Mouse (Mus musculus) 3134 (cell line): ENCODE data around the gene Stt3a.

Experiments used
- DNase-seq: peaks from one replicate; pipeline ENCODE4 v3.0.0-alpha.2; 2011; ENCODE audit warnings: low spot score; ENCODE audit not compliant: insufficient read length; ENCODE audit errors: extremely low read depth

Stt3a gene

GRCm38 (mm10) chr9:36767203-36768143 lies at the start of gene Stt3a:
Gene Stt3a (minus strand): TSS chr9:36767679.
- DNase-seq = peak; percentile 98

GRCm38 (mm10) chr9:36814486-36814885 lies 47.0 kb upstream of the Stt3a start:
- no peak for DNase-seq

- DNase-seq = no peak
Measured at GRCm38 (mm10) chr9:36808126-36808785, 40.8 kb upstream of the Stt3a start.

- DNase-seq = no peak
Measured at GRCm38 (mm10) chr9:36805256-36805975, 37.9 kb upstream of the Stt3a start.

- DNase-seq = no peak
Measured at GRCm38 (mm10) chr9:36803926-36804325, 36.4 kb upstream of the Stt3a start.

GRCm38 (mm10) chr9:36803386-36803785 lies 35.9 kb upstream of the Stt3a start:
- no peak for DNase-seq

GRCm38 (mm10) chr9:36802951-36803350 lies 35.5 kb upstream of the Stt3a start:
- no peak for DNase-seq

- DNase-seq = no peak
Measured at GRCm38 (mm10) chr9:36801961-36802360, 34.5 kb upstream of the Stt3a start.

GRCm38 (mm10) chr9:36796781-36797555 lies 29.5 kb upstream of the Stt3a start, which contains the start of gene Ei24:
Gene Ei24 (minus strand): TSS chr9:36797393.
- peak; percentile 90 for DNase-seq

- DNase-seq = no peak
Measured at GRCm38 (mm10) chr9:36796224-36796623, 28.7 kb upstream of the Stt3a start.

GRCm38 (mm10) chr9:36795556-36795955 lies 28.1 kb upstream of the Stt3a start:
- DNase-seq = no peak

GRCm38 (mm10) chr9:36794487-36794886 lies 27.0 kb upstream of the Stt3a start:
- no peak for DNase-seq

GRCm38 (mm10) chr9:36792191-36792590 lies 24.7 kb upstream of the Stt3a start:
- no peak for DNase-seq

GRCm38 (mm10) chr9:36783921-36784320 lies 16.4 kb upstream of the Stt3a start:
- no peak for DNase-seq

GRCm38 (mm10) chr9:36769048-36769413 lies 1.6 kb upstream of the Stt3a start:
- no peak for DNase-seq

GRCm38 (mm10) chr9:36768156-36769047 lies 923 bp upstream of the Stt3a start:
- peak; percentile 55 for DNase-seq

GRCm38 (mm10) chr9:36764378-36764777 lies 3.1 kb downstream of the Stt3a start:
- no peak for DNase-seq

GRCm38 (mm10) chr9:36727034-36727755 lies 40.3 kb downstream of the Stt3a start, which contains the start of gene Chek1:
Gene Chek1 (minus strand): TSS chr9:36727065.
- DNase-seq = peak; percentile 53
